Mouse (Mus musculus) hindbrain, postnatal 0 days (tissue): ENCODE results near the gene Tmprss13. TPM values are rescaled to one million over a fixed set of nuclear protein-coding genes. Genes with fewer than 3 reads are reported as not detected.

Experiments used
- ATAC-seq: fragments of 200-750 bp; cut with Nextera tagmentation; 2 replicates; pipeline ENCODE4 v1.8.0; 2017; ENCODE audit warnings: mild to moderate bottlenecking, moderate TSS enrichment, moderate library complexity
- DNase-seq: peaks from one replicate; pipeline ENCODE4 v3.0.0-alpha.2; 2015; ENCODE audit warnings: low spot score
- H3K27ac ChIP-seq: fragments of 300-500 bp; sonication (generic); 2 replicates; pipeline ENCODE4 v1.5.1; 2014; ENCODE audit warnings: mild to moderate bottlenecking
- H3K27me3 ChIP-seq: fragments of 300-500 bp; sonication (generic); 2 replicates; pipeline ENCODE4 v1.6.1; 2014; ENCODE audit warnings: low read length, mixed read lengths; ENCODE audit not compliant: insufficient read depth
- H3K36me3 ChIP-seq: fragments of 300-500 bp; sonication (generic); 2 replicates; pipeline ENCODE4 v1.6.1; 2014; ENCODE audit warnings: low read length, mixed read lengths; ENCODE audit not compliant: insufficient read depth
- H3K4me1 ChIP-seq: fragments of 300-500 bp; sonication (generic); 2 replicates; pipeline ENCODE4 v1.6.1; 2014; ENCODE audit warnings: antibody characterized with exemption, low read length, mixed read lengths; ENCODE audit not compliant: insufficient read depth
- H3K4me2 ChIP-seq: fragments of 300-500 bp; sonication (generic); 2 replicates; pipeline ENCODE4 v1.6.1; 2014; ENCODE audit warnings: low read depth, mild to moderate bottlenecking, low read length, moderate library complexity, mixed read lengths
- H3K4me3 ChIP-seq: fragments of 300-500 bp; sonication (generic); 2 replicates; pipeline ENCODE4 v1.5.1; 2014; ENCODE audit warnings: low read length
- H3K9ac ChIP-seq: fragments of 300-500 bp; sonication (generic); replicated peaks from 2 replicates; pipeline ENCODE4 v1.6.1; 2014; ENCODE audit warnings: mild to moderate bottlenecking, low read length, moderate library complexity, mixed read lengths
- H3K9me3 ChIP-seq: fragments of 300-500 bp; sonication (generic); 2 replicates; pipeline ENCODE4 v1.6.1; 2016; ENCODE audit warnings: low read length, mixed read lengths
- CTCF ChIP-seq: IDR thresholded peaks from 2 replicates; pipeline ENCODE4 v1.5.1; 2016; ENCODE audit warnings: antibody characterized with exemption, control low read depth, low read depth
- WGBS: fragments of 180-500 bp; shearing (Covaris S2); extraction: QIAGEN DNeasy Blood & Tissue Kit; methylation state at CpG from one replicate; pipeline ENCODE4 v1.1.7; 2014; 5-methylcytosine and 5-hydroxymethylcytosine counted together
- polyA plus RNA-seq: library from polyadenylated mRNA; unstranded; fragments of >200 nt; fragmentation: Nextera tagmentation; extraction: Ambion mirVana; gene quantifications from 2 replicates; pipeline ENCODE4 v1.2.1, GENCODE M21; 2015
- total RNA-seq: library from RNA; depleted of rRNA; stranded (reverse); fragments of >200 nt; gene quantifications from 2 replicates; pipeline ENCODE4 v1.2.3, GENCODE M21; 2014; rRNA removed

Gene Tmprss13
- 0.04 TPM in 1 of 2 replicates, not detected in the other for total RNA-seq
- not detected in 2 replicates for polyA plus RNA-seq

GRCm38 (mm10) chr9:45318855-45319254 lies at the start of gene Tmprss13:
Gene Tmprss13, plus strand, starts transcription at chr9:45319100.
- Histone ChIP-seq H3K9me3 (no peaks in the 10 kb centered on the region), H3K27ac (no peak within 1 kb of the TSS), H3K4me1 (no peaks in the 10 kb centered on the region), H3K27me3 (no peaks in the 10 kb centered on the region), H3K36me3 (no peaks in the 10 kb centered on the region), H3K4me3 (no peak within 1 kb of the TSS), H3K4me2 (no peak within 1 kb of the TSS), H3K9ac (no peak within 1 kb of the TSS)
- ATAC-seq (no peak), DNase-seq (no peak)
- no peak for TF ChIP-seq CTCF
- WGBS, result 49% methylated on average over 14 of the region's 14 CpGs

GRCm38 (mm10) chr9:45272213-45272612 lies 46.7 kb upstream of the Tmprss13 start:
- WGBS, result 39% methylated on average over 5 of the region's 5 CpGs

GRCm38 (mm10) chr9:45274218-45274617 lies 44.7 kb upstream of the Tmprss13 start:
- Histone ChIP-seq H3K9me3 (no peaks in the 10 kb centered on the region), H3K36me3 (no peaks in the 10 kb centered on the region), H3K27ac (no peak overlapping the region), H3K4me1 (no peaks in the 10 kb centered on the region), H3K4me2 (no peak overlapping the region), H3K4me3 (no peak overlapping the region), H3K27me3 (peaks cover 7% of the 10 kb centered on the region; the same call in 1 of the 2 replicates), H3K9ac (no peak overlapping the region)
- ATAC-seq, result no peak
- WGBS, result 80% methylated on average over 4 of the region's 4 CpGs
- TF ChIP-seq CTCF, result no peak
- no peak for DNase-seq

More at GRCm38 (mm10) chr9:45272213-45272612, 46.7 kb upstream of the Tmprss13 start:
- no peak overlapping the region for H3K27ac ChIP-seq
- peaks cover 7% of the 10 kb centered on the region; the same call in 1 of the 2 replicates for H3K27me3 ChIP-seq
- H3K4me3 ChIP-seq, result no peak overlapping the region
- no peaks in the 10 kb centered on the region for H3K9me3 ChIP-seq
- H3K9ac ChIP-seq, result no peak overlapping the region
- DNase-seq (no peak), ATAC-seq (no peak)
- H3K4me1 ChIP-seq, result no peaks in the 10 kb centered on the region
- no peak overlapping the region for H3K4me2 ChIP-seq
- H3K36me3 ChIP-seq, result no peaks in the 10 kb centered on the region
- TF ChIP-seq CTCF, result no peak

GRCm38 (mm10) chr9:45274635-45275034 lies 44.3 kb upstream of the Tmprss13 start:
- ATAC-seq (no peak), DNase-seq (no peak)
- H3K27me3 ChIP-seq, result peaks cover 6% of the 10 kb centered on the region; the same call in 1 of the 2 replicates
- no peak overlapping the region for H3K27ac ChIP-seq
- H3K36me3 ChIP-seq, result no peaks in the 10 kb centered on the region
- H3K4me3 ChIP-seq, result no peak overlapping the region
- H3K9me3 ChIP-seq, result no peaks in the 10 kb centered on the region
- H3K4me1 ChIP-seq, result no peaks in the 10 kb centered on the region
- WGBS, result 84% methylated on average over 2 of the region's 2 CpGs
- no peak for TF ChIP-seq CTCF
- no peak overlapping the region for H3K9ac ChIP-seq
- H3K4me2 ChIP-seq, result no peak overlapping the region

GRCm38 (mm10) chr9:45280059-45280458 lies 38.8 kb upstream of the Tmprss13 start:
- TF ChIP-seq CTCF, result no peak
- H3K27me3 ChIP-seq, result no peaks in the 10 kb centered on the region
- no peak overlapping the region for H3K4me2 ChIP-seq
- no peaks in the 10 kb centered on the region for H3K9me3 ChIP-seq
- 69% methylated on average over 3 of the region's 3 CpGs for whole genome bisulfite sequencing
- no peak for ATAC-seq
- no peaks in the 10 kb centered on the region for H3K36me3 ChIP-seq
- no peaks in the 10 kb centered on the region for H3K4me1 ChIP-seq
- H3K9ac ChIP-seq, result no peak overlapping the region
- no peak overlapping the region for H3K27ac ChIP-seq
- no peak for DNase-seq
- H3K4me3 ChIP-seq, result no peak overlapping the region

GRCm38 (mm10) chr9:45280891-45281290 lies 38.0 kb upstream of the Tmprss13 start:
- H3K4me1 ChIP-seq, result no peaks in the 10 kb centered on the region
- ATAC-seq, result no peak
- H3K4me2 ChIP-seq, result no peak overlapping the region
- H3K4me3 ChIP-seq, result no peak overlapping the region
- no peak for TF ChIP-seq CTCF
- no peaks in the 10 kb centered on the region for H3K27me3 ChIP-seq
- H3K9me3 ChIP-seq, result no peaks in the 10 kb centered on the region
- no peaks in the 10 kb centered on the region for H3K36me3 ChIP-seq
- WGBS, result 82% methylated on average over 3 of the region's 3 CpGs
- no peak overlapping the region for H3K9ac ChIP-seq
- no peak for DNase-seq
- H3K27ac ChIP-seq, result no peak overlapping the region

GRCm38 (mm10) chr9:45282466-45282865 lies 36.4 kb upstream of the Tmprss13 start:
- no peak for ATAC-seq
- 90% methylated on average over 5 of the region's 5 CpGs for WGBS
- Histone ChIP-seq H3K9ac (no peak overlapping the region), H3K4me2 (no peak overlapping the region), H3K36me3 (no peaks in the 10 kb centered on the region), H3K4me3 (no peak overlapping the region), H3K4me1 (no peaks in the 10 kb centered on the region), H3K27me3 (no peaks in the 10 kb centered on the region), H3K27ac (no peak overlapping the region), H3K9me3 (no peaks in the 10 kb centered on the region)
- no peak for DNase-seq
- TF ChIP-seq CTCF, result no peak
